Mouse (Mus musculus) embryo, embryonic 11 days (tissue): Measurements from ENCODE around the gene Cd19.
A peak's percentile ranks its signal among the peaks of the same experiment; 100 is the strongest.

Experiments used
- DNase-seq: peaks from one replicate; pipeline ENCODE4 v3.0.0-alpha.2; 2015

The Cd19 gene

DNA sequence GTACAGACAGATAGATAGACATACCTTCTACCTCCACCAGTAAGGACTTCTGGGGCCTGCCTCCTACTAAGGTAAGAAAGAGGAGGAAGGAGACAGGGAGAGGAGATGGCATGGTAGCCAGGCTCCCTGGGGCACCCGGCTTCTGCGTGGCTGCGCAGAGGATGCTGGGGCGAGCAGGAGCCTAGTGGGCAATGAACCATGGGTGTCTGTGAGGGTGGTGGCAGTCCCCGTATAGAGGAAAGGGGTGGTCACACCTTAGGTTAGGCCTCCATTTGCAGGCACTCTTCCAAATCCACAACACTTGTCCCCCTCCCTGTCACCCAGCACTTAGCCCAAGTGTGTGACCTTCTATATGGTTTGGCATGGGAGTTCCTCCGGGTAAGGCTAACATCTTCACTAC lies at the start of gene Cd19:
Cd19 (minus strand) TSS at position 165 of the 400 bp plus-strand sequence.
- DNase-seq: no peak

DNA sequence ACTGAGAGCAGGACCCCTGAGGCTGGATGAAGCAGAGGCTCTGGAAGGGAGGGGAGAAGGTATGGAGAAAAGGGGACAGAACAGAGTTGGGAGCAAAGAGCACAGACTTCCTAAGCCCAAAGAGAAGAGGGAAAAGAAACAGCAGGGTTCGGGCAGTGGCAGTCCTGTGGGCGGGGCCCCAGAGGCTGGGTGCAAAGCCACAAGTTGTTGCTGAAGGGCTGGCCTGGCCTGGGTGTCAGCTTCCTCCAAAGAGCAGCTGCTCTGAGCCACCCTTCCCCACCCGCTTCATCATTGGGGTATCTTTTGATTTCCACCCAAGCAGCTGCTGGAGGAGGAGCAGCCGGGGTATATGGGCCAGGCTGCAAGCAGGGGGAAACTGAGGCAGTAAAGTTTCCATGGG lies 49.4 kb upstream of the Cd19 start:
- DNase-seq: no peak

DNA sequence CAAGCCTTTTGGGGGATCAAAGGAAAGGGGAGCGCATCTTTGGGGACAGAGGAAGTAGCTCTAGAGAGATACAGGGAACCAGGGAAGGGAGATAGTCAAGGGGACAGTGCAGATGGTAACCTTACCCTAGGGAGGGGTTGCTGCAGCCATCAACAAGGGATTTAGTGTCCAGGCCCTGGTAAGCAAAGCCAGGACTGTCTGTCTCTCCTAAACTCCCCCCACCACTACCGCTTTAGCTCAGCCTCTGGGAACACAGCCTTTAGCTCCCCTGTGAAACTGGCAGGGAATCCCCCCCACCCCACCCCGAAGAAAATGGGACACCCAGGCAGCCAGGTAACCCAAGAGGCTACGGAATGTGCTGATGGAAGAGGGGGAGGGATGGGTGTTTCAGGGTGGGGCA lies 48.9 kb upstream of the Cd19 start:
- no peak for DNase-seq

DNA sequence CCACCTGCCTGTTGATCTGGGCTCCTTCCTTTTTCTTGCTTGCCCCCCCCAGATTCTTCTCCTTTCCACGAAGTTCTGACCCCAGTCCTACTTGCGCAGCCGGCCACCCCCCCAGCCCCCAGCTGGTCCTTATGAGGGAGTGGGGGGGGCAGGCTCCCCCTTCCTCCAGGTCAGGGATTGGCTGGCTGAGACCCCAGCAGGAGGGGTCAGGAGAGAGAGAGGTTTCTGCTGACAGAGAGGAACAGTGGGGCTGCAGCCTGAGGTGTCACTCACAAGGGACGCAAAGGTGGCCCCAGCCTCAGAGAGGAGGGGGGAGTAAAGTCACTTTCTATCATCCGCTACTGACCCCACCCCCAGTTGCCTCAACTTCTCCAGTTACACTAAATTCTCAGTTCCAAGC lies 48.3 kb upstream of the Cd19 start, which contains the start of gene Atp2a1:
Atp2a1 (minus strand) TSS at position 105 of the 400 bp plus-strand sequence.
- no peak for DNase-seq

DNA sequence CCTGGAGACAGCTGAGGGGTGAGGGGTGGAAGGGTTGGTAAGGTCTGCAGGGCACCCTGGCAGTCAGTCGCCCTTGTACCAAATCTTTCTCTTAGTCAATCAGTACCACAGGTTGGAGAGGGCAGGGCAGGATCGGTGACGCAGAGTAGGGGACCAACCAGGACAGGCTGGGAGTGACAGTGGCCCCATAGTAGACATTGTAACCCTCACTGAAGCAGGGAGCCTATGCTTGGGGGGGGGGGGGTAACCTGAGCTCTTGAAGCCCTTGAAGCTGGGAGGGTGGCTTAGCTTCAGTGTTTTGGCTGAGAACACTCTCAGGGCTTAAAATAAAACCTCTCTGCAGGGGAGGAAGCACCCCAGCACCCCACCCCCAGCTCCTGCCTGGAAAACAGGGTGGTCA lies 46.9 kb upstream of the Cd19 start:
- no peak for DNase-seq

DNA sequence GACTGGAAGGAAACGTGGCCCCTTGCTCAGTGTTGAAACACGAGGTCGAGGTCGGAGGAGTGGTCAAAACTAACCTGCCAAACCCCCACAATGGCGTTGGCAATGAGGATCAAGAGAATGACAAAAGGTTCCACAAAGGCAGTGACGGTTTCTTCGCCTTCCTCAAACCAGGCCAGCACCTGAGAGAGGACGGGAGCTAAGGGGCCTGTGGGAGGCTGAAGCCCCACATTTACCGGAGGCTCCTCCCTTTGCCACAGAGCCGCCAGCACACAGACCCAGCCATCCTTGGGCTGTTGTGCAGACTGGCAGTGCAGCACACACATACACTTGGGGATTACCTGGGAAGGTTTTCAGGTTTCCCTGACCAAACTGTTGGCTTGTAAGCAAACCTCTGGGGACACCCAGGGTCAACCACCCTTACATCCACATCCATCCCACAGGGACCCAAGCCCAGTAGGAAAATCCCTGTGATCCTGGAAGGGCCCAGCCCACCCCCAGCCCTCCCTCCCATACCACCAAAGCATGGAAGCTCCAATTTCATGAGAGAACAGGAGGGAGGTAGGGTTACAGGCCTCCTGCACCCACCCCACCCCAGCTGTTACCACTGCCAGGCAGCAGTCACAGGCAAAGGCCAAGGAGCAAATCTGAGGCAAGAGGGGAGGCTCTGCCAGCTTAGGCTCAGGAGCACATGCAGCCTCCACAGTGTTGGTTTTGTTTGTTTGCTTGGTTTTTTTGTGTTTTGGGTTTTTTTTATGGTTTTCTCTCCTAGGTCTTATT lies 46.1 kb upstream of the Cd19 start:
- DNase-seq: no peak

DNA sequence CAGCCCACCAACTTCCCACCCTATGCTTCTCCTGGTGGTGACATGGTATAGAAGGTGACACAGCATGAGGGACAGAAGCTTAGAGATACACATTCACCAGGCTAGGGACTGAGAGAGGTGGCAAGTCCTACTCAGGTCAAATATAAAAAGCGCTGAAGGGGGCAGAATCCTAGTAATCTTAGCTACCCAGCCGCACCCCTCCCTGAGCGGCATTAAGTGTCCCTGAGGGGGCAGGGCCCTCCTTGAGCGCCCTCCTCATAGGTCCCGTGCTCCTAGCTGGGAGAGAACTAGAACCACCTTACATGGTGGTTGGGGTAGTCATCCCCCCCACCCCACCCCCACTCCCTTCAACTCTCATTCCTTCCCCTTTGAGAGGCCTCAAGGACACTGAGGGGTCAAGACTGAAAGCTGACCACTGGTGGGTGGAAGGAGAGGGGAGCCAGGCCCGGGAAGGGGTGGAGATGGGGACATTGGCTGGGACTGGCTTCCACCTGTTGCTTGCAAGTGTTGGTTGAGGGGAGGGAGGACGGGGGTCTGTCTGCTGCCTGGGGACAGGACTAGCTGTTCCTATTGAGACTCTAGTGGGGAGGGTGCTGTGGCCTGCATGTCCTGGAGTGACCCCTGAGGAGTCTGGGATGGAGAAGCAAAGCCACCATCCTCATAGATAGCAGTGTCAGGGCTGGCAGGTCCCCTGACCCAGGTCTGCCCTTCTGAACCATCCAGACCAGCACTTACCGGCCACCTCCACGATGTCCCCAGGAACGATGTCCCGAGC lies 44.3 kb upstream of the Cd19 start:
- DNase-seq: no peak

DNA sequence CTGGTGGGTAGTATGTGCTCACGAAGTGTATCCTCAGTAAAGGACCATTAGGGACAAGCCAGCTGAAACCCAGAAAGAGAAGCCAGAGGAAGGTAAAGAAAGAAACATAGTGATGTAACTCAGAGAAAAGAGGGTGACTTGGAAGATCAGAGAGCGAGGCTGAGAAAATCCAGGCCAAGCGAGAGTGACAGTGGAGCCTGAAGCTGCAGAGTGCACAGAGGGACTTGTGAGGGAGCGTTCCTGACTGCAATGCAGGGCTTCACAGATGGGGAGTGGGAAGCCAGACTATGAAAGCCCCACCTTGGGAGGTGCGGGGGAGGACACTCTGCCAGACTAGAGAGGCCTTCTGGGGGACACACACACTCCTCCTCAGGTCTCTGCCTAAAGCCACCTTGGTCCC lies 43.5 kb upstream of the Cd19 start:
- DNase-seq: no peak

DNA sequence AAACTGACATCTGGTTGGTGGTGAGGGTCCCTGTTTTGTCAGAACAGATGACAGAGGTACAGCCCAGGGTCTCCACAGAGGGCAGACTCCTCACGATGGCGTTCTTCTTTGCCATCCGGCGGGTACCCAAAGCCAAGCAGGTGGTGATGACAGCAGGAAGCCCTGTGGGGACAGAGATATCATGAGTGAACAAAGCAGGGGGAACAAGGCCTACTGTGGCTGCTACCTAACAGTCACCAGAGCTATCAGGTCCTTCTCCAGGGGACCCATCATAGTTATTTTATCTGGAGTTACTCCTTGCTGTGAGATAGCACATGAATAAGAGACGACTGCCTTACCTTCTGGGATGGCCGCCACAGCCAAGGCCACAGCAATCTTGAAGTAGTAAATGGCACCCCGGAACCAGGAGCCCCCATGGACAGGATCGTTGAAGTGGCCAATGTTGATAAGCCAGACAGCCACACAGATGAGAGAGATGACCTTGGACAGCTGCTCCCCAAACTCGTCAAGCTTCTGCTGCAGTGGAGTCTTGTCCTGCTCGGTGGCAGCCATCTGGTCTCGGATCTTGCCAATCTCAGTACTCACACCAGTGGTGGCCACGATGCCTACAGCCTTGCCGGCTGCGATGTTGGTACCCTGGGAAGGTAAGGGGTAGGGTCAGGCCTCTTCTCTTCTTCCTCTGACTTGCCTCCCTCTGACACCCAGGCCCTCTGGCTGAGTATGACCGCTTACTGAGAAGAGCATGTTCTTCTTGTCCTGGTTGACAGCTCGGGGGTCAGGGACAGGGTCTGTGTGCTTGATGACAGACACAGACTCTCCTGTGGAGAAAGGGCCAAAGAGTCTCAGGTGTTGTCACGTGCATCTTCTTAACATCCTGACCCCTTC lies 41.9 kb upstream of the Cd19 start:
- no peak for DNase-seq

DNA sequence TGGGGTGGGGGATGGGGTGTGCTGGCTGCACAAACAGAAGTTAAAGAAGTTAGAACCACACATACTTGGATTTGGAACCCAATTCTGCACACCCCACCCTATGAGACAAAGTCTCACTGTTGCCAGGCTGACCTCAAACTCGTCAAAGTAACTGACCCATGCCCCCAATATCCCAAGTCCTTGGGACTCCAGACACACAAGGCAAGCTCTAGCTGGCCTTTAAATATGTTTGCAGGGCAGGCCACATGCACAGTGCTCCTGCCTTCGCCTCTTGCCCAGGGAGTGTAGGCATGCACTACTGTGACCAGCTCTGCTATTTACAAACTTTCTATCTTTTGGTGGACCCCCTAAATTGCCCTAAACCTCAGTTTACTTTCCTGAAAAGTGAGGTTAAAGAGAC lies 40.6 kb upstream of the Cd19 start:
- DNase-seq: no peak

DNA sequence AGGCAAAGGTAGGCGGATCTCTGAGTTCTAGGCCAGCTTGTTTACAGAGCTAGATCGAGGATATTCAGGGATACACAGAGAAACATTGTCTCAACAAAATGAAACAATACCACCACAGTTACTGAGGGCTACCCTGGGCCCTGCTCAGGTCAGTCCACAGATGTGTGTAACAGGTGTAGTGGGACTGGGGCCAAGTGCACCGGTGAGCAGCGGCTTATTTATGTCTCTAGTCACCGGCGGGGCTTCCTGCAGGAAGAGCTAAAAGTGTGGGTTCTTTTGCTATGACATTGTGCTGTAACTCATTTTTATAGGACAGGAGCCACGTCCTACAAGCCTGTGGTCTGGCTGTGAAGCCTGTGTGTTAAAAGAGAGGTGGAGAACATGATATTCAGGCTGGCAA lies 39.2 kb upstream of the Cd19 start:
- no peak for DNase-seq

DNA sequence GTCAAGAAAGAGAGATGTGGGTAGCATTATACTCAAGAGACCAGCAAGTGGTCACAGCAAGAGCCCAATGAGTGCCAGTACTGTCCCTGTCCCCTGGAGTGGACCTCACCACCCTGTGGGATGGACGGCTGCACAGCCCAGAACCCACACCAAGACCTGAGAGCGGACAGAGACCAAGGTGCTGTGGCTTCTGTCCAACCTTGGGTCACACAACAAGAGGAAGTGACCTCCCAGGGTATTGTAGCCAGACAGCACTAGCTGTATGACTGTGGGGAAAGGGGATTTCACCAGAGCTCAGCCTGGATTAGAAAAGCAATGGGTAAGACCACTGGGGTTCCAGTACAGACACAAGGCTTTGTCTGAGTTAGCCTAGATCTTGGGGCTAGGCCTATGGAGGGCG lies 37.6 kb upstream of the Cd19 start:
- no peak for DNase-seq

DNA sequence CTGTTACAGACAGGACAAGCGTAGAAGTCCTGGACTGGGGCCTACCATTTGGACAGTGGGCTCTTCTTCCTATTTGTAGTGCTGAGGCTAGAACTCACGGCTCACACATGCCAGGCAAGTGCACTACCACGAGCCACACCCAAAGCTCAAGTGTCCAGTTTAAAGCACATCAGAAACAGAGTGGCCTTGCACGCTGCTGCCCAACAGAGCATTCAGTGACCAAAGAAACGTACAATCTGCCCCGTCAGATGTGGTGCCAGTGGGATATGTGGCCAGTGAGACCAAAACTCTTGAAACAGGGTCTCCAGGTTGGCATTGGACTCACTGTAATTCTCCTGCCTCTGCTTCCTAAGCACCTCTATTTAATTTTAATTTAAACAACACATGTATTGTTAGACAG lies 36.0 kb upstream of the Cd19 start:
- no peak for DNase-seq

DNA sequence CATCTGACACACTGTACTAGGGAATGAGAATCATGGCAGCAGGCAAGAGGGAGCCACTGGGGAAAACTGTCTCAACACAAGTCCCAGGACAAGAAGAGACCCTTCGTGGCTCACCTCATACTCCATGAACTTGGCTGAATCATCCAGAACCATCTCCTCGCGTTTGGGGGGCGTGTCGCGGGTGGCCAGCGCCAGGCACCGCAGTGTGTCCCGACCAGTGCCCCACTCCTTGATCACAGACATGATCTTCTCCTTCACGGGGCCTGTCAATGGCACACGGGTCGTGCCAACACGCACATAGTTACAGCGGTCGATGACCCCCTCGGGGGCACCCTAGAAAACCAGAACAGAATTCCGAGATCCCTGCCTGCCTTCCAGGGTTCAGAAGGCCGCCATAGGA lies 35.3 kb upstream of the Cd19 start:
- no peak for DNase-seq

DNA sequence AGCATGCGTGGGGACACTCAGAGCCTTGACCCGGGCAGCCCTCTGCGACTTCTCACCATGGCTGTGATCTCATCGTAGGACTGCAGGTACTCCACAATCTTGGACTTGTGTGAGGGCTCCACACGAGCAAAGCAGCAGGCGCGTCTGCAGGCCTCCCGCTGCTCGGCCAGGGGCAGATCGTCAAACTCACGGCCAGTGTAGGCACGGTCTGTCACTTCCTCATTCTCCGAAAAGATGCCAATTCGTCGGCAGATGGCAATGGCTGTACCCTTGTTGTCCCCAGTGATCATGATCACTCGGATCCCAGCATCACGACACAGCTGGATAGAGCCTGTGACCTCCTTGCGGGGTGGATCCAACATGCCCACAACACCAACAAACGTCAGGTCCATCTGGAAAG lies 33.8 kb upstream of the Cd19 start:
- no peak for DNase-seq

DNA sequence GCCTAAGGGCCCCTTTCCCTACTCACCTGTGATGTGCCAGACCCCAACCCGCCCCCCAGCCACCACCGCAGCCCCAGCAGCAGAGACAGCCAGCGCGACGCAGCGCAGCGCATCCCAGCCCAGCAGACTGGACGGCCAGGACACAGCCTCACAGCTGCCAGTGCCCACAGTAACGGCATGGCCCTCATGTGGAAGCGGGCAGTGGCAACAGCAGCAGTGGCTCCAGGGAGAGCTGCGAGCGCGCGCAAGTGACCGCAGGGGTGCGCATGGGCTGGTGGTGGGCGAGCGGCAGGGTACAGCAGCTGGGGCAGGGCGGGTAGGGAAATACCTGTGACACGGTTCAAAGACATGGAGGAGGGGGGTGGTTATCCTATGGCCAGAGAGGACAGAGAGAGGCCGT lies 31.5 kb upstream of the Cd19 start:
- no peak for DNase-seq

DNA sequence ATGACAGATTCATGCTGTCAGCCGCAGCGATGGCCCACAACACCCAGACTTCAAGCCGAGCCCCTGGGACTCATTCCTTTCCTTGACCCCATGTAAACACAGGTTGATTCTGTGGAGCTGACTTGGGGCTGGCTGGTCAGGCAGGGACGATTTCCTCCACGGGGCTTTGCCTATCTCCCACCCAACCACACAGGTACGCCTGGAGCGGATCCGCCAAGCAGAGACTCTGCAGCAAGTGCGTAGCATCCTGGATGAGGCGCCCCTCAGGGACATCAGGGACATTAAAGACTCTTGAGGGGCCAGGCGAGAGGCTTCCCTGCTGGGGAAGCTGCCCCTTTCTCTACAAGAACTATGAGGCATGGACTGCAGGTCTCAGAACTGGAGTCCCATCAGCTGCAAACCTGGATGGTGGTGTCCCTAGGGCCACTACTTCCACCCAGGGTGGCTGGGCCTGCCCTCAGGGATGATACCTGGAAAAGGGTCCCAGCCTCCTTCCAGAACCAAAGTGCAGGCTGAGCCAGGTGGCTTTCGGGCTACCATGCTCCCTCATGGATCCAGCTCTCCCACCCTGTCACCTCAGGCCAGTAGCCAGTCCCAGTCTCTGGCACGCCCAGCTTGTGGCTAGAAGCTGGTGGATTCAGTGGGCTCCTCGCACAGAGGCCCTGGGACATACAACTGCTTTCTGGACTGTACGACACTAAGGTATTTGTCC lies 30.6 kb upstream of the Cd19 start:
- no peak for DNase-seq

DNA sequence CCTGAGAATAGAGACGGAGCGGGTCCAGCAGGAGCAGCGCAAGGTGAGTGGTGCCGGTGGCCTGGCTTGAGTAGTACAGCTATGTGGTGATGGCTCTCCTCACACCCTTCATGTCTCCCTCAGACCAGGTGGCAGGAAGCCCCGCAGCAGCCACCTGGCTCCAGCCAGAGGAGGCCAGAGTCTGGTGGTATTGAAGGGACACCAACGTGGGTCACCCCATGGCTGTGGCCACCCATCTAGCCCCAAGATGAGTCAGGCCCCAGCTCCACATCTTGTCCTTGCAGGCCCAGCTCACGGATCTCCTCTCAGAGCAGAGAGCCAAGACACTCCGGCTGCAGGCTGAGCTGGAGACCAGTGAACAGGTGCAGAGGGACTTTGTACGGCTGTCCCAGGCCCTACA lies 29.8 kb upstream of the Cd19 start:
- DNase-seq: no peak

DNA sequence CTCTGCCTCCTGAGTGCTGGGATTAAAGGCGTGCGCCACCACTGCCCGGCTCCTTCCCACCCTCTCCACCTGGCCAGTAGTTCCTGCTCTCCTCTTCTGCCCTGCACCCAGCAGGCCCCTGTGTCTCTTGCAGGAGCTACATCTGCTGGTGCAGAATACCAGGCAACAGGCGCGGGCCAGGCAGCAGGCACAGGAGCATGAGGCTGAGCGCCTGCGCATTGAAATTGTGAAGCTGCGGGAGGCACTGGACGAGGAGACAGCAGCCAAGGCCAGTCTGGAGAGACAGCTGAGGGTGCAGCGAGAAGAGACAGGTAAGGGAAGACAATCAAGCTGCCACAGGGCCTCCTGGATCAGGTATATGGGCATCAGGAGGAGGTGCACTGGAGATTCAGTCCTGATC lies 29.3 kb upstream of the Cd19 start:
- DNase-seq: no peak

DNA sequence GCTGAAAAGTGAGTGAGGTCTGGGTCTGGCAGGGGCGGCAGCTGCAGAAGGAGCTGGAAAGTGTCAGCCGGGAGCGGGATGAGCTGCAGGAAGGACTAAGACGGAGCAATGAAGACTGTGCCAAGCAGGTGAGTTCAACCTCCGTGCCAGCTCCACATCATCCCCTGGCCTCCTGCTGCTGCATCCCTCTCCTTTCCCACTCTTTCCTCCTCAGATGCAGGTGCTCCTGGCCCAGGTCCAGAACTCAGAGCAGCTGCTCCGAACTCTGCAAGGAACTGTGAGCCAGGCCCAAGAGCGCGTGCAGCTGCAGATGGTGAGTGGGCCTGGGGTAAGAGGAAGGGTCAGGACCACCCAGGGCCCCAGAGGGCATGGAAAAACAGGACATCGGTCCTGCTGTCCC lies 25.4 kb upstream of the Cd19 start:
- DNase-seq: no peak

DNA sequence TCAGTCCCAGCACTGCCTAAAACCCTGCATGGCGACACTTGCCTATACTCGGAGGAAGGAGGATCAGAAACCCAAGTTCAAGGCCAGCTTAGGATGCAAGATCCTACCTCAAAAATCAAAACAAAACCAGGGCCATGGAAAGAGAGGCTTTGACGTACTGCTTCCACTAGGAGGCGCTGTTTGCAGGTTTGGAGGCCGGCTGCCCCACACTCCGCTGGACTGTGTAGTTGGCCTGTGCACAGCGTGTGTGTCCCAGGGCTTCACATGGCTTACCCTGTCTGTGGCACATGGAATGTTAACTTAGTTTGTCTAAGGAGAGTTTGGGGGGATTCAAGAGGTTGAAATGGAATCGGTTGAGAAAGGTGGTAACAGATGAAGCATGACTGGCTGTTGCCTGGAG lies 22.2 kb upstream of the Cd19 start:
- DNase-seq: peak; percentile 89

DNA sequence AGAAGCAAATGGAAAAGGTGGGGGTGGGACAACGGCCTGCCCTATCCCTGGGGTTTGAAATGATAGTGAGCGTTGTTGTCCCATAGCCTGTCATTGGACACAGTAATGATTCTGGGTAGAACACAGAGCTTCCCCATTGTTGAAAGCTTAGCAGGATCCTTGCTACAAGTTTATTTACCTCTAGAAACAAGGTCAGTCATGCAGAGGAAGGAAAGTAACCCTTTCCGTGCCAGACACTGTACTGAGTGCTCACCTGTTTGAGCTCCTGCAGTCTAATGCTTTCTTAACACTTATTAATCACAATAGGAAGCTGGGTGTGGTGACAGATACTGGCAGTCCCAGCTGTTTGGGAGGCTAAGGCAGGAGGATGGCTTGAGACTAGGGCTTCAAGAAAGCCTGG lies 21.1 kb upstream of the Cd19 start:
- DNase-seq: no peak

DNA sequence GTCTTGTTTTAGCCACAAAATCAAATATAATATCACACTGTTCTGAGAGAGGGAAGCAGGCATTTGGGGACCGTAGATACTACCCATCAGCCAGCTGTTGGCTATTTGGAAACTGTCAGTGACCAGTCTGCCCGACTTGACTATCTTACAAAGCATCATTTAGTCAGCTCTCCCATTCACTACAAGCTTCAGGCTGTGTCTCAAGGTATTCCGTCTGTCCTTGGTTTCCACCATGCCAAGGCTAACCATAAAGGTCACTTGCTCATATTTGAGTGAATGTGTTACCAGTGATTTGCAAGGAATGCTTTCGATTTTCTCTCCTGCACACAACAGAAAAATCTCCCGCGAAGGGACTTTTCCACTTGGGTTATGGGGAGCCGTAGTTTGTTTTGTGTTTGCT lies 20.0 kb upstream of the Cd19 start:
- DNase-seq: no peak
